Mouse (Mus musculus) hindbrain, embryonic 12.5 days (tissue): ENCODE data around the gene Sec14l5. TPM values are rescaled to one million over a fixed set of nuclear protein-coding genes. Genes with fewer than 3 reads are reported as not detected.

ENCODE experiments used
- ATAC-seq: fragments of 200-750 bp; cut with Nextera tagmentation; 2 replicates; pipeline ENCODE4 v1.8.0; 2017; ENCODE audit warnings: moderate TSS enrichment; ENCODE audit not compliant: low FRiP score
- H3K27ac ChIP-seq: fragments of 300-500 bp; sonication (generic); 2 replicates; pipeline ENCODE4 v1.5.1; 2016; ENCODE audit warnings: mild to moderate bottlenecking
- H3K27me3 ChIP-seq: fragments of 300-500 bp; sonication (generic); 2 replicates; pipeline ENCODE4 v1.6.1; 2016; ENCODE audit warnings: mild to moderate bottlenecking
- H3K36me3 ChIP-seq: fragments of 300-500 bp; sonication (generic); 2 replicates; pipeline ENCODE4 v1.6.1; 2016; ENCODE audit warnings: mild to moderate bottlenecking
- H3K4me1 ChIP-seq: fragments of 300-500 bp; sonication (generic); 2 replicates; pipeline ENCODE4 v1.6.1; 2016
- H3K4me2 ChIP-seq: fragments of 300-500 bp; sonication (generic); replicated peaks from 2 replicates; pipeline ENCODE4 v1.6.1; 2016; ENCODE audit warnings: mild to moderate bottlenecking
- H3K4me3 ChIP-seq: fragments of 300-500 bp; sonication (generic); 2 replicates; pipeline ENCODE4 v1.5.1; 2016; ENCODE audit warnings: mild to moderate bottlenecking
- H3K9ac ChIP-seq: fragments of 300-500 bp; sonication (generic); 2 replicates; pipeline ENCODE4 v1.6.1; 2016; ENCODE audit warnings: mild to moderate bottlenecking, moderate library complexity
- H3K9me3 ChIP-seq: fragments of 300-500 bp; sonication (generic); replicated peaks from 2 replicates; pipeline ENCODE4 v1.6.1; 2016; ENCODE audit warnings: mild to moderate bottlenecking
- WGBS: fragments of 180-500 bp; shearing (Covaris S2); methylation state at CpG from one replicate; pipeline ENCODE4 v1.1.7; 2016; 5-methylcytosine and 5-hydroxymethylcytosine counted together
- polyA plus RNA-seq: library from polyadenylated mRNA; unstranded; fragments of >200 nt; fragmentation: Nextera tagmentation; extraction: Ambion mirVana; gene quantifications from 2 replicates; pipeline ENCODE4 v1.2.1, GENCODE M21; 2016

Sec14l5 gene
- polyA plus RNA-seq, 1 experiment from 2014 or later = 1.1 TPM

GRCm38 (mm10) chr16:5134623-5135330 is 12.1 kb upstream of the Sec14l5 start:
- WGBS = 72% methylated on average over 14 of the region's 14 CpGs
- no peak overlapping the region for H3K9ac ChIP-seq
- peaks cover 52% of the 10 kb centered on the region for H3K27me3 ChIP-seq

DNA sequence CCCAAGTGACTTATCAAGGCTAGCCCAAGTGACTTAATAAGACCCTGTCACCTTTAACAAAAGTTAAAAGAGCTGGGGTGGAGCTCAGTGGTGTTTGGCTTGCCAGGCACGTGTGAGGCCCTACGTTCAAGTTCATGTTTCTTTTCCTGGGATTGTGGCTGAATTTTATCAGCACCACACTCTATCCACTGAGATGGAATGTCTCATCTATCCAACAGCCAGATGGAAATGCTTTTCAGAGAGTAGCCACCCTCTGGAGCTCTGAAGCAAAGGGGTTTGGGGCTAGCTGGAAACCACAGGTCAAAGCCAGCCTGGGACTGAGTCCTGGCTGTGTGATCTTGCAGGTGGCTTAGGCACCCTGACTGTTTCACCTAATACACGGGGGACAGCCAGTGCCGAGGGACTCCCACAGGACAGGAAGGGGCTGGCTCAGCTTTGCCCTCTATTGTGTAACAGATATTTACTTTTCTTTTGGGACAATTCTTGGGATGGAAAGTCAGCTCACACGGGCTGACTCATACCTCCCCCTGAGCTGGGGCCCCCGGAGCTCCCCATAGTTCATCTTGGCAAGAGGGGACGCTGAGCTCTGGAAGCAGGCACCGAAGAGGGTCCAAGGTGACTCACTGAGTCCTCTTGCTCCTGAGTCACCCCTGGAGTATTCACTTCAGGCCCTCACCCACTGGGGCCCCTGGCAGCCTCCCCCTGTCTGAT is 11.2 kb upstream of the Sec14l5 start:
- Histone ChIP-seq H3K4me1 (peaks cover 12% of the 10 kb centered on the region), H3K27me3 (peaks cover 43% of the 10 kb centered on the region), H3K4me2 (no peak overlapping the region), H3K36me3 (no peaks in the 10 kb centered on the region), H3K27ac (no peak overlapping the region), H3K4me3 (no peak overlapping the region), H3K9ac (no peak overlapping the region), H3K9me3 (no peaks in the 10 kb centered on the region)
- ATAC-seq = no peak
- WGBS = 71% methylated on average over 8 of the region's 8 CpGs

More at GRCm38 (mm10) chr16:5134623-5135330, 12.1 kb upstream of the Sec14l5 start:
- H3K27ac ChIP-seq = no peak overlapping the region
- no peak for ATAC-seq
- H3K4me2 ChIP-seq = no peak overlapping the region
- H3K9me3 ChIP-seq = no peaks in the 10 kb centered on the region
- H3K4me3 ChIP-seq = no peak overlapping the region
- no peaks in the 10 kb centered on the region for H3K36me3 ChIP-seq
- H3K4me1 ChIP-seq = peaks cover 12% of the 10 kb centered on the region

DNA sequence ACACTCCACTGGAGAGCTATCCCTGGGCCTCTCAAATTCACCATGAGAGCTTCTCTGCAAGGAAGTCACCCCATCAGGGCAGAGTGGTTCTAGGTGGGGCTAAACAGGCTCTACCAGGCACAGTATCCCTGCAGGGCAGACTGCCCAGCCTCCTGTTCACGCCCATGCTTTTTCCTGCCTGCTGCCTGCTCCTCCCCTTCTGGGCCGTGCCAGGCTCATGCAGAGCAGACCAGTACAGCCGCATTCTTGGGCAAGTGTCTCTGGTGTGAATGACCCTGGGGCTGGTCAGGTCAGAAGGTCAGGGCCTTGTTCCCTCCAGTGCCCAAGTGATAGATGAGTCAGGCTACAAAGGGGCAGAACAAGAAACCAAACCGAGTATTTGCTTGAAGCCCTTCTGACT is 10.4 kb upstream of the Sec14l5 start:
- ATAC-seq = no peak
- Histone ChIP-seq H3K27ac (no peak overlapping the region), H3K27me3 (peaks cover 35% of the 10 kb centered on the region), H3K36me3 (no peaks in the 10 kb centered on the region), H3K4me3 (no peak overlapping the region), H3K4me2 (no peak overlapping the region), H3K9ac (no peak overlapping the region), H3K4me1 (peaks cover 11% of the 10 kb centered on the region), H3K9me3 (no peaks in the 10 kb centered on the region)
- 6% methylated on average over 4 of the region's 4 CpGs for WGBS

DNA sequence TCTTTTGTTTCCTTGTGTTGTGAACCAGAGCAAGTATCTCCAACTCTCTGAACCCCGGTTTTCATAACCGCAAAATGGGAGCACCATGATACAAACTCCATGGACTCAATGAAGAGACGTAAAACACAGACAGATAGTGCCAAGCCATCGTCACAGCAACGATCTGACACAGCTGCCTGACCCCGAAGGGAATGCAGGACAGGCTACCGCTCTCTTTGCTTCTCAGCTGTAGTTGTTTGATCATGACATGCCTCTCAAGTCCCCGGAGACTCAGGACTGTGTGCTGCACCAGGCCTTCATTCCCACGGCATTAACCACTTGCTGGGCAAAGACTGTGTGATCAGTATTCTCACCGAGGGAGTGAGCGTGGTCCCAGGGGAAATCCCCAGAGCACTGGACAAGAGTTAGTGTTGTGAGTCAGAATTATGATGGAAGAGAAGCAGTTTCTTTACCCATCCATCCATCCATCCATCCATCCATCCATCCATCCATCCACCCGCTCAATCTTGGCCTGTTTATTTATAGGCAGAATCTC is 9.8 kb upstream of the Sec14l5 start:
- 45% methylated on average over 12 of the region's 12 CpGs for WGBS
- Histone ChIP-seq H3K4me2 (no peak overlapping the region), H3K9ac (no peak overlapping the region), H3K27me3 (peaks cover 29% of the 10 kb centered on the region), H3K4me1 (peaks cover 5% of the 10 kb centered on the region), H3K36me3 (no peaks in the 10 kb centered on the region), H3K4me3 (no peak overlapping the region), H3K27ac (no peak overlapping the region), H3K9me3 (no peaks in the 10 kb centered on the region)
- no peak for ATAC-seq

GRCm38 (mm10) chr16:5139741-5140140 is 7.2 kb upstream of the Sec14l5 start:
- Histone ChIP-seq H3K4me3 (no peak overlapping the region), H3K36me3 (no peaks in the 10 kb centered on the region), H3K9ac (no peak overlapping the region), H3K4me1 (no peaks in the 10 kb centered on the region), H3K9me3 (no peaks in the 10 kb centered on the region), H3K4me2 (no peak overlapping the region), H3K27me3 (peaks cover 3% of the 10 kb centered on the region), H3K27ac (no peak overlapping the region)
- 0 out of 2 replicates have a peak, but pooled peaks have one; percentile 17 for ATAC-seq
- WGBS = 33% methylated on average over 4 of the region's 4 CpGs

- Histone ChIP-seq H3K4me2 (peak overlapping the region; percentile 64), H3K9me3 (no peaks in the 10 kb centered on the region), H3K4me1 (peaks cover 12% of the 10 kb centered on the region), H3K9ac (no peak overlapping the region), H3K27ac (peak overlapping the region; percentile 26; the same call in 1 of the 2 replicates), H3K27me3 (peaks cover 29% of the 10 kb centered on the region), H3K36me3 (no peaks in the 10 kb centered on the region), H3K4me3 (no peak overlapping the region)
- ATAC-seq = peak; percentile 48
- under 1% methylated on average over 7 of the region's 7 CpGs for WGBS
These were observed 1.3 kb upstream of the Sec14l5 start for GRCm38 (mm10) chr16:5145570-5145969.

GRCm38 (mm10) chr16:5146367-5147036 is 407 bp upstream of the Sec14l5 start:
- Histone ChIP-seq H3K4me1 (peaks cover 12% of the 10 kb centered on the region), H3K9me3 (no peaks in the 10 kb centered on the region), H3K36me3 (no peaks in the 10 kb centered on the region), H3K27ac (no peak overlapping the region), H3K4me3 (peak overlapping the region; percentile 36), H3K4me2 (peak overlapping the region; percentile 64), H3K9ac (peak overlapping the region; percentile 35; the same call in 1 of the 2 replicates), H3K27me3 (peaks cover 33% of the 10 kb centered on the region)
- WGBS = 2% methylated on average over 26 of the region's 26 CpGs
- peak; percentile 85 for ATAC-seq

GRCm38 (mm10) chr16:5150544-5150943 is 3.6 kb downstream of the Sec14l5 start:
- H3K9ac ChIP-seq = no peak overlapping the region
- WGBS = 48% methylated on average over 10 of the region's 10 CpGs
- no peak overlapping the region for H3K4me2 ChIP-seq
- peaks cover 33% of the 10 kb centered on the region for H3K27me3 ChIP-seq
- H3K9me3 ChIP-seq = no peaks in the 10 kb centered on the region
- H3K36me3 ChIP-seq = no peaks in the 10 kb centered on the region
- no peak overlapping the region for H3K27ac ChIP-seq
- peaks cover 32% of the 10 kb centered on the region for H3K4me1 ChIP-seq
- no peak for ATAC-seq
- H3K4me3 ChIP-seq = no peak overlapping the region

DNA sequence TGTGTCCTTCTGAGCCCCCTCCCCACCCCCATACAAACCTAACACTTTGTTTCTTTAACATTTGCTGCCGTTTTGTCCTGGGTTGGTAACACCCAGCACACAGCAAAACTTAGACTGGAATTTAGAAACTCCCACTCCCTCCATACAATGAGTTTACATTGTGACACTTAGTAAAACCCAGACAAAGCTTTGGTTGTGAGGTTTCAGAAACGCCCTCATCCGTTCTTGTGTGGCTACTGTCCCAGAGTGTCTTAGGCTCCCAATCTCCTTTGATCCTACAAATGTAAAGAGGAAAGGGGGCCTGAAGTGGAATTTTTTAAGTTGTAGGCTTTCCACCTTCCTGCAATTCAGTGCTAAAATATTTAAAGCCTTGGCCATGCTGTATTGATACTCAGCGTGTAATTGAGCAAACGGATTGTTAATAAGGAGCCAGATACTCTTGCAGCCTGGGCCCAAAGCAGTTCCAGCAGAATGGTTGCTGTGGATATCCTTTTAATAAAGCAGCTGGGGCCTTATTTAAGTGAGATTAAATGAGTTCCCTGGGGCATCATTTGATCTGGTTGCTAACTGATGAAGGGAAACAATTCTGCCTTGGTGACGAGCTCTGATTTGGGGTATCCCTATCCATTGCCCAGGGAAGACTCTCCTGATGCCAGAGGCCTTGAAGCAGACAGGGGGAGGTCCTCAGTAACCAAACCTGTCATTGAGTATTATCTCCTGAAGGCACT is 6.6 kb downstream of the Sec14l5 start:
- Histone ChIP-seq H3K4me3 (no peak overlapping the region), H3K9ac (no peak overlapping the region), H3K9me3 (no peaks in the 10 kb centered on the region), H3K36me3 (no peaks in the 10 kb centered on the region), H3K27me3 (peaks cover 18% of the 10 kb centered on the region), H3K4me2 (no peak overlapping the region), H3K4me1 (peaks cover 20% of the 10 kb centered on the region), H3K27ac (peak overlapping the region; percentile 73)
- peak; percentile 71 for ATAC-seq
- 43% methylated on average over 6 of the region's 6 CpGs for WGBS

DNA sequence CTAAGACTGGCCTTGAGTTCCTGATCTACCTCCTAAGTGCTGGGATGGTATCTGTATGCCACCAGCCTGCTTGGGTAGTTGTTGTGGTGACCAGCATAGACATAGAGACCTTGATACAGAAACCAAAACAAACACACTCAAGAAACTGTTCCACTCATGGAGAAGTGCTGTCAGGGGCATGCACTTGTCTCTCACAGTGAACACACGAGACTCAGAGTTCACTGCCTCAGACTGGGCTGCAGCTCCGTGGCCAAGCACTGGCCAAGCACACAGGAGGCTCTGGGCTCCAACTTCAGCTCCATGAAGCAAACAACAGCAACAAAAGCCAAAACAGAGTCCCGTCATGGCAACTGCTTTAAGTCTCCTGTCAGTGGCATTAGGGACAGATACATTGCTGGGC is 8.1 kb downstream of the Sec14l5 start:
- Histone ChIP-seq H3K9me3 (no peaks in the 10 kb centered on the region), H3K27ac (no peak overlapping the region), H3K9ac (no peak overlapping the region), H3K27me3 (0 out of 2 replicates have a peak, but pooled peaks cover 6% of the 10 kb centered on the region), H3K4me2 (no peak overlapping the region), H3K36me3 (no peaks in the 10 kb centered on the region), H3K4me1 (peaks cover 20% of the 10 kb centered on the region), H3K4me3 (no peak overlapping the region)
- no peak for ATAC-seq
- WGBS = 70% methylated on average over 3 of the region's 3 CpGs

- ATAC-seq = no peak
- Histone ChIP-seq H3K9ac (no peak overlapping the region), H3K4me3 (no peak overlapping the region), H3K27ac (no peak overlapping the region), H3K9me3 (no peaks in the 10 kb centered on the region), H3K36me3 (no peaks in the 10 kb centered on the region), H3K4me1 (peaks cover 27% of the 10 kb centered on the region), H3K27me3 (0 out of 2 replicates have a peak, but pooled peaks cover 2% of the 10 kb centered on the region), H3K4me2 (no peak overlapping the region)
- 67% methylated on average over 2 of the region's 2 CpGs for WGBS
These were observed 9.6 kb downstream of the Sec14l5 start for GRCm38 (mm10) chr16:5156495-5156894.
